18 mouse cellular contexts compared by ENCODE assay signal in the genomic region with DNA sequence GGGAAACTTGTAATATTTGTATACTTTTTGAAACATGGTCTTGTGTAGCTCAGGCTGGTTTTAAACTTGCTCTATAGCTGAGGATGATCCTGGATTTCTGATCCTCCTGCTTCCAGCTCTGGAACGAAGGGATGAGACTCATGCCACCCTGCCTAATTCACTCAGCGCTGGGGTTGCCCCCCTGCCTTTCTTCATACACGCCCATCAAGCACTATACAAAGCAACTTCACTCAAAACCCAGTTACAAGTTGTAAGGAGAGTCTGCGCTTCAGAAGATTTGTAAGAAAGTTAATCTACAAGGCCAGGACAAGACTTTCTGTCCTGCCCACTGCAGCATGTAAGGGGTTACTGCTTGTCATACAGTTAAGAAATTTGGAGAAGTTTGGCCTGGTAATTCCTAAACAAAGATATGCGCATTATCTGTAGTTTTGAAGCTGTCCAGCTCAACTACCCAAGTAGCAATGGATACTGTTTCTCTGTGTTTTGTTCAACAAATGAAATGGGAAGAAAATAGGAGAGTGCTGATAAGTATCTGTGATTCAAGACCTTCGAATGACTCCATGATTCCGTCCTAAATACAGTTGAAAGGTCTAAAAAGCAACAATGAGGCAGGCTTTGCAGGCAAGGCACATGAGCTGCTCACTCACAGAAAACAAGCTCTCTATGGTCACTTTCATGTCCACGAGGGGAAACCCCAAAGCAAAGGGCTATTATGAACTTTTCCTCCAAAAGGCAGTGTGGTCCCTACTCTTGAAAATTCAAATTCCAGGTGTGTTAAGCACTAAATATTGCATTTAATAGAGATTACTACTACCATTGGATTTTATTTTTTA. TPM values are rescaled to one million over a fixed set of nuclear protein-coding genes. Genes with fewer than 3 reads are reported as not detected.
A peak's percentile ranks its signal among the peaks of the same experiment; 100 is the strongest.
DNase-seq lines count a peak whose midpoint lies in the region; ATAC-seq lines count a peak whose summit lies in the region.
"Had no signal": no experiment of that assay in that cellular context is flagged by ENCODE, and none has a peak within 500 bp of the region (broad histone marks: within the 10 kb centered on the region; RNA-seq: fewer than 3 reads in every experiment).

No protein-coding gene starts in this region.

- peak overlapping the region; percentile 55 for H3K4me3 ChIP-seq in liver, embryonic 12.5 days
- H3K4me3 ChIP-seq: limb, embryonic 13.5 days; myocyte had no signal

- H3K4me1 ChIP-seq in liver, embryonic 12.5 days: peaks cover 94% of the 10 kb centered on the region

- H3K9me3 ChIP-seq in liver, embryonic 12.5 days (replicated peaks): no peaks in the 10 kb centered on the region
- H3K9me3 ChIP-seq: limb, embryonic 13.5 days had no signal

- peak; percentile 0 to 13 for DNase-seq in heart, adult 18-20 months
- no peak for DNase-seq in heart, postnatal 4 days
- DNase-seq in spleen, postnatal 10 days (ENCODE audit: low spot score in 2 of 2): peak; percentile 36 to 54
- no peak for DNase-seq in spleen, postnatal 14 days (ENCODE audit: low spot score in 2 of 2)
- no peak for DNase-seq in thymus, postnatal 10 days (ENCODE audit: low spot score in 2 of 2)
- no peak for DNase-seq in embryo, embryonic 10 days (ENCODE audit: low spot score)
- no peak for DNase-seq in kidney, postnatal 4 days
- DNase-seq: adrenal gland, adult 8-10 months; B cell, adult 2 months; cerebellum, adult 9-11 months; embryo, embryonic 11 days; gastrocnemius, postnatal 10 days; retina, postnatal 1 day had no signal

- no peak for ATAC-seq in liver, embryonic 12.5 days

- peak overlapping the region; percentile 96 for H3K27ac ChIP-seq in liver, embryonic 12.5 days
- H3K27ac ChIP-seq: kidney, postnatal 0 days; limb, embryonic 13.5 days had no signal

- peaks cover 34% of the 10 kb centered on the region for H3K36me3 ChIP-seq in liver, embryonic 12.5 days
- H3K36me3 ChIP-seq: limb, embryonic 13.5 days had no signal

- H3K4me2 ChIP-seq in liver, embryonic 12.5 days: peak overlapping the region; percentile 70
- H3K4me2 ChIP-seq: limb, embryonic 13.5 days; midbrain, embryonic 11.5 days had no signal

- H3K27me3 ChIP-seq in liver, embryonic 12.5 days (replicated peaks): no peaks in the 10 kb centered on the region
- H3K27me3 ChIP-seq: limb, embryonic 13.5 days had no signal

- WGBS in liver, embryonic 12.5 days (ENCODE audit: insufficient replicate concordance): 37% methylated on average over 8 of the region's 8 CpGs

- peak overlapping the region; percentile 72 for H3K9ac ChIP-seq in liver, embryonic 12.5 days
- H3K9ac ChIP-seq: limb, embryonic 13.5 days had no signal

RNA-seq across cellular contexts. Expression of gene Trak2, which starts 18.4 kb away (rescaled TPM):
- 100 to 1,000 TPM; 187 to 225 TPM for total RNA-seq in heart, adult 18-20 months (2021)
- 100 to 1,000 TPM; 149 to 154 TPM for total RNA-seq in heart, postnatal 4 days (2021)
- polyA plus RNA-seq in liver, embryonic 12.5 days (2016; fragmentation: Nextera tagmentation; extraction: Ambion mirVana): 56.5 and 59.8 TPM in 2 replicates

RNA-seq across cellular contexts. Expression of gene Stradb, which starts 18.5 kb away (rescaled TPM):
- total RNA-seq in heart, adult 18-20 months (2021): 10 to 100 TPM; 63.9 to 85.2 TPM
- 10 to 100 TPM; 28.4 to 31.7 TPM for total RNA-seq in heart, postnatal 4 days (2021)
- 37.5 and 38.4 TPM in 2 replicates for polyA plus RNA-seq in liver, embryonic 12.5 days (2016; fragmentation: Nextera tagmentation; extraction: Ambion mirVana)

Comparison
In these comparisons a context has a peak if more than half of its experiments do, and no peak if none do; other contexts are left out.
1. DNase-seq: peak in heart, adult 18-20 months (2 of 2) and spleen, postnatal 10 days (2 of 2); none in heart, postnatal 4 days (single experiment), spleen, postnatal 14 days (0 of 2), thymus, postnatal 10 days (0 of 2), embryo, embryonic 10 days (single experiment) and kidney, postnatal 4 days (0 of 2).